Mouse (Mus musculus) liver, embryonic 13.5 days (tissue): ENCODE measurements around the gene Tmem106a. TPM values are rescaled to one million over a fixed set of nuclear protein-coding genes. Genes with fewer than 3 reads are reported as not detected.
"Not testable (repeated sequence)": the region's sequence is repeated elsewhere in the genome, so short reads cannot be mapped to it uniquely, and the experiment has no call there.

ENCODE experiments used
- ATAC-seq: fragments of 200-750 bp; cut with Nextera tagmentation; 2 replicates; pipeline ENCODE4 v1.8.0; 2017; ENCODE audit warnings: low read depth, mild to moderate bottlenecking, moderate number of reproducible peaks, moderate library complexity
- DNase-seq: peaks from one replicate; pipeline ENCODE4 v3.0.0; 2022
- H3K27ac ChIP-seq: fragments of 300-500 bp; sonication (generic); 2 replicates; pipeline ENCODE4 v1.5.1; 2015; ENCODE audit warnings: moderate library complexity, mild to moderate bottlenecking, inconsistent platforms
- H3K27me3 ChIP-seq: fragments of 300-500 bp; sonication (generic); 2 replicates; pipeline ENCODE4 v1.6.1; 2015; ENCODE audit warnings: mild to moderate bottlenecking, inconsistent platforms
- H3K36me3 ChIP-seq: fragments of 300-500 bp; sonication (generic); 2 replicates; pipeline ENCODE4 v1.6.1; 2015; ENCODE audit warnings: mild to moderate bottlenecking, inconsistent platforms
- H3K4me1 ChIP-seq: fragments of 300-500 bp; sonication (generic); replicated peaks from 2 replicates; pipeline ENCODE4 v1.6.1; 2015; ENCODE audit warnings: inconsistent platforms
- H3K4me2 ChIP-seq: fragments of 300-500 bp; sonication (generic); 2 replicates; pipeline ENCODE4 v1.6.1; 2015; ENCODE audit warnings: inconsistent platforms, mild to moderate bottlenecking, moderate library complexity
- H3K4me3 ChIP-seq: fragments of 300-500 bp; sonication (generic); replicated peaks from 2 replicates; pipeline ENCODE4 v1.5.1; 2015; ENCODE audit warnings: mild to moderate bottlenecking, inconsistent platforms
- H3K9ac ChIP-seq: fragments of 300-500 bp; sonication (generic); 2 replicates; pipeline ENCODE4 v1.6.1; 2015; ENCODE audit warnings: mild to moderate bottlenecking, inconsistent platforms
- H3K9me3 ChIP-seq: fragments of 300-500 bp; sonication (generic); replicated peaks from 2 replicates; pipeline ENCODE4 v1.6.1; 2016; ENCODE audit warnings: inconsistent platforms
- WGBS: fragments of 180-500 bp; shearing (Covaris S2); methylation state at CpG from one replicate; pipeline ENCODE4 v1.1.7; 2015; ENCODE audit not compliant: insufficient replicate concordance; 5-methylcytosine and 5-hydroxymethylcytosine counted together
- polyA plus RNA-seq: library from polyadenylated mRNA; unstranded; fragments of >200 nt; fragmentation: Nextera tagmentation; extraction: Ambion mirVana; gene quantifications from 2 replicates; pipeline ENCODE4 v1.2.1, GENCODE M21; 2015

Tmem106a gene
- polyA plus RNA-seq, 1 experiment from 2014 or later, result 5.7 TPM

DNA sequence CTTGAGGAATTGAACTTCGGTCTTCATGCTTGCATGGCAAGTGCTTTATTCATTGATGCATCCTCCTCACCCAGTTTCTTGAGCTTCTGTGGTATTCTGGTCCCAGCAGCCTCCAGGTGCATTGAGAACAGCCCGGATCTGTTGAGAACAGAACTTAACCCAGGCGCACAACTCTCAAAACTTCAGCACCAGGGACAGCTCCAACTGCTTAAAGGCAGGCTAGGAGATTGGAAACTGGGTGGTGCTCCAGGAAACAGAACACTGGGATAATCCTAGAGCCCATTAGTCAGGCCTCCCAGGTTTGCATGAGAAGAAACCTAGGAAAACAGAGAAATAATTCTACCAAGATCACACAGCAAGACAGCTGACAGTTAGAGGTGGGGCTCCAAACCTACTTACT lies 20.4 kb downstream of the Tmem106a start:
- Histone ChIP-seq H3K9me3 (no peaks in the 10 kb centered on the region), H3K27ac (no peak overlapping the region), H3K27me3 (peaks cover 13% of the 10 kb centered on the region), H3K4me3 (no peak overlapping the region), H3K36me3 (no peaks in the 10 kb centered on the region), H3K4me1 (peaks cover 12% of the 10 kb centered on the region), H3K9ac (no peak overlapping the region), H3K4me2 (no peak overlapping the region)
- ATAC-seq, result no peak
- 6% methylated on average over 3 of the region's 3 CpGs for WGBS
- DNase-seq, result peak; percentile 46

DNA sequence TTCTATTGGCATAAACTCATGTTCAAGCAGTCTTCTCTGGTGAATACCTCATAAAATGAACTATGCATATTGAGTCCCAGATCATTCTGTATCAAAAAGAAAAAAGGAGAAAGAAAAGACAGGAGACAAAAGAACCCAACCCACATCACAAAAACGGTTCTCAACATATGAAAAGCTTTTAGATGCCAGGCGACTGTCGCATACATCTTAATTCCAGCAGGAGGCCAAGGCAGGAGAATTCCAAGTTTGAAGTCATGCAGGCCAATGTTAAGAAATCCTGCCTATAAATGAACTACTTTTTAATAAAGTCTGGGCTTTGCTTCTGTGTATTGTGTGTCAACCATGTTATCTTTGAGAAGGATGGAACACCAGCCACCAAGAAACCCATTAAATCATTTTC lies 22.1 kb downstream of the Tmem106a start:
- no peak overlapping the region for H3K27ac ChIP-seq
- H3K9me3 ChIP-seq, result no peaks in the 10 kb centered on the region
- WGBS, result 5% methylated on average over 3 of the region's 3 CpGs
- H3K27me3 ChIP-seq, result peaks cover 8% of the 10 kb centered on the region
- ATAC-seq (no peak), DNase-seq (no peak)
- no peak overlapping the region for H3K9ac ChIP-seq
- peak overlapping the region; percentile 48; the same call in 1 of the 2 replicates for H3K4me2 ChIP-seq
- no peaks in the 10 kb centered on the region for H3K36me3 ChIP-seq
- peaks cover 12% of the 10 kb centered on the region for H3K4me1 ChIP-seq
- H3K4me3 ChIP-seq, result no peak overlapping the region

DNA sequence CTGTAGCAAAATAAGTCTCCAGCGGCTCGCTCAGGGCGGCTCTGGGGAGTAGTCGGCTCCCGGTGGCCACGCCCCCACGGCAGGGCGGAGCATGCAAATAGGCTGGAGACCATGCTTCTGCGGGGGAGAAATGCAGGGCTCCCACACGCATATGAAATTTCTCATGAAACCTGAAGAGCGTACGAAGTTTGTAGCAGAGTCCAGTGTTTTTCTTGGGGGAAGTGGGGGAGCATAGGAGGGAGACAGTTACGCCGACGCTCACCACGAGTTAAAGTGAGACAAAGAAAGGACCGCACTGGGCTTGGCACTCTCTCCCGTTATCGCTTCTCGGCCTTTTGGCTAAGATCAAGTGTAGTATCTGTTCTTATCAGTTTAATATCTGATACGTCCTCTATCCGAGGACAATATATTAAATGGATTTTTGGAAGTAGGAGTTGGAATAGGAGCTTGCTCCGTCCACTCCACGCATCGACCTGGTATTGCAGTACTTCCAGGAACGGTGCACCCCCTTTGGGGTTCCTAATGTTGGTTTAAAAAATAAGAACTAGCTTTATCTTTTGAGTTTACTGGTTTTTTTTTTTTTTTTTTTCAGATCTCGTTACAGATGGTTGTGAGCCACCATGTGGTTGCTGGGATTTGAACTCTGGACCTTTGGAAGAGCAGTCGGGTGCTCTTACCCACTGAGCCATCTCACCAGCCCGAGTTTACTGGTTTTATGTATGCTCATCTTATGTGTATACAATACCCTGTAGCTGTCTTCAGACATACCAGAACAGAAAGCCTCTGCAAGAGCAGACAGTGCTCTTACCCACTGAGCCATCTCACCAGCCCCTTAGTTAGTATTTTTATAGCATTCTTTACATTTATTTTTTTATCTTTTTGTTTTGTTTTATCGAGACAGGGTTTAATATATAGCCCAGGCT lies 22.8 kb downstream of the Tmem106a start:
- not testable (repeated sequence) for H3K9me3 ChIP-seq, H3K27me3 ChIP-seq, H3K9ac ChIP-seq, H3K36me3 ChIP-seq
- under 1% methylated on average over 30 of the region's 30 CpGs for WGBS
- Histone ChIP-seq H3K4me2 (peak overlapping the region; percentile 48), H3K27ac (peak overlapping the region; percentile 87), H3K4me1 (peaks cover 12% of the 10 kb centered on the region), H3K4me3 (0 out of 2 replicates have a peak overlapping the region, but pooled peaks have one; percentile 32)
- ATAC-seq (peak; percentile 88), DNase-seq (peak; percentile 81)

DNA sequence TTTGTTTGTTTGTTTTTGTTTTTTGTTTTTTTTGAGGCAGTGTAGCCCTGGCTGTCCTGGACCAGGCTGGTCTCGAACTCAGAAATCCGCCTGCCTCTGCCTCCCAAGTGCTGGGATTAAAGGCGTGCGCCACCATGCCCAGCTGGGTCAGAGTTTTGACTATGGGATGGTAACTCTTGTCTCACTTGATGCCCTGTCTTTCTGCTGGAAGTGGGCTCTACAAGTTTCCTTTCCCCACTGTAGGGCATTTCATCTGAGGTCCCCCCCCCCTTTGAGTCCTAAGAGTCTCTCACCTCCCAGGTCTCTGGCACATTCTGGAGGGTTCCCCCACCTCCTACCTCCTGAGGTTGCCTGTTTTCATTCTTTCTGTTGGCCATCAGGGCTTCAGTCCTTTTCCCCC lies 25.1 kb downstream of the Tmem106a start:
- 75% methylated on average over 4 of the region's 4 CpGs for WGBS
- H3K36me3 ChIP-seq, result not testable (repeated sequence)

DNA sequence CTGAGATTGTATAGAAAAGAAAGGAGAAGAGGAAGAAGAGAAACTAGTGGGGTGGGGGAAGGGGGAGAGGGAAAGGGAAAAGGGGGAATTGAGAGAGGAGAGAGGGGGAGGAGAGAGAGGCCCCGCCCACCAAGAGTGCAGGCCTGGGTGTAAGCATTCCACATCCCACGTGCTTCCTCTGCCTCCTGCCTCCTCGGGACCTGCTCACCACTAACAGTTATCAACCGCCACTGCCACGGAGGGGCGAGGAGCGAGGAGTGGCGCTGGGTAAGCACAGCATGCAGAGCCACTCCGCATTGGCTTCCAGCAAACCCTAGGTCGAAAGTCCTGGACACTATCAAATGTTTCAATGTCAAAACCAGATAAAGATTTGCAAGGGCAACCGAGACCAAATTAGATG lies 28.4 kb downstream of the Tmem106a start:
- no peak overlapping the region for H3K4me3 ChIP-seq
- H3K4me1 ChIP-seq, result peaks cover 28% of the 10 kb centered on the region
- H3K9ac ChIP-seq, result no peak overlapping the region
- peak overlapping the region; percentile 26 for H3K4me2 ChIP-seq
- DNase-seq (no peak), ATAC-seq (no peak)
- H3K9me3 ChIP-seq, result no peaks in the 10 kb centered on the region
- H3K27me3 ChIP-seq, result no peaks in the 10 kb centered on the region
- H3K36me3 ChIP-seq, result no peaks in the 10 kb centered on the region
- 13% methylated on average over 11 of the region's 11 CpGs for WGBS
- H3K27ac ChIP-seq, result no peak overlapping the region

More for the DNA sequence above, 25.1 kb downstream of the Tmem106a start:
- not testable (repeated sequence) for DNase-seq, H3K9ac ChIP-seq, ATAC-seq, H3K4me3 ChIP-seq, H3K27ac ChIP-seq, H3K4me2 ChIP-seq, H3K27me3 ChIP-seq, H3K9me3 ChIP-seq
- H3K4me1 ChIP-seq, result peaks cover 19% of the 10 kb centered on the region

DNA sequence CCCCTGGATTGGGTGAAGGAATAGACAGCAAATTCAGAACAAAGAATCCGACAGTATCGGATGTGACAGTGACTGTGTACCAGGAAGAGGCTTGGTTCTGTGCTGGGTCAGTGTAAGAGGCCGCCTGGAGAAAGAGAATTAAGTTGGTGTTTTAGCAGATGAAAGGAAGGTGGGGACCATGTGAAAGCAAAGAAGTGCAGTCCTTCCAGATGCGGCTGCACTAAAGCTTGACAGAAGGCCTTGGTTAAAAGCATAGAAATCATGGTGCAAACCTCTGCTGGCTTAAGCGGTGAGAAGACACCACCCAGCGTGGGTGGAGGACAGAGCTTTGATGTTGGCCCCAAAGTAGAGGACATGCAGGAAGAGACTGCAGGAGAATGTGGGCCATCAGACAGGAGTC lies 31.6 kb downstream of the Tmem106a start:
- no peak overlapping the region for H3K9ac ChIP-seq
- H3K27ac ChIP-seq, result no peak overlapping the region
- DNase-seq, result no peak
- no peak for ATAC-seq
- H3K36me3 ChIP-seq, result no peaks in the 10 kb centered on the region
- peaks cover 57% of the 10 kb centered on the region for H3K4me1 ChIP-seq
- 71% methylated on average over 6 of the region's 6 CpGs for WGBS
- H3K27me3 ChIP-seq, result no peaks in the 10 kb centered on the region
- no peak overlapping the region for H3K4me3 ChIP-seq
- H3K9me3 ChIP-seq, result no peaks in the 10 kb centered on the region
- no peak overlapping the region for H3K4me2 ChIP-seq

DNA sequence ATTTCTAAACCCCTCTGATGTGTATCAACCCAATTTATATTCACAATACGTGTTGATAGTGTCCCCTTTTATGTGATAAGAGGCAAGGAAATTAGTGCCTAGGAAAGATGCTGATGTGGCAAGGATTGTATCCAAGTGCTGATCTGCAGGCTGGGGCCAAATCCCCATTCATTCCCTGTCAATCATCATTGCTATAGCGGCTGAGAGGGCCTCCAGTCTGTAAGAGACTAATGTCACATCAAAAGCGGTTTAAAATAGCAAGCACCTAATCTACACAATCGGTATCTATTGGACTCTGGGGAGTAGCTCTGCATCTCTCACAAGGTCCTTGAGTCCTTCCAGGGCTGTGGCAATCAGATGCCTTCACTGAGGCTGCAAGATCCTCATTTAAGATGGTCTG lies 32.1 kb downstream of the Tmem106a start:
- Histone ChIP-seq H3K4me1 (peaks cover 57% of the 10 kb centered on the region), H3K36me3 (no peaks in the 10 kb centered on the region)
- 54% methylated on average over 4 of the region's 4 CpGs for WGBS

DNA sequence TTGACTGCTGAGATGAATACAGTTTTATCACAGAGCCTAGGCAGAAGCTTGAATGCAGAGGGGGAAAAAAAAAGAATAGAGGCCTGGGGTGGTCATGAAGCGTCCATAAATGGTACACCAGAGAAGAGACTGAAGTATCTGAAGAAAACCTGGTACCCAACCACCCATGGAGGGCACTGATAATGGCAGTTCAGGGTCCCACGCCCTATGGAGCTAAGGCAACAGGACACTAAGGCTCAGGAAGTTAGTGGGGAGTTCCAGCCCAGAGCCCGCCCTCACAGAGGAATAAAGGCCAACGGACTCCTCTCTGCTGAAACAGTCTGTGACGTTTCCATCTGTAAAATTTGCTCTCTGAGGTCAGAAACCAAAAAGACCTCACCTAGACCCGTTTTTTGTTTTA lies 33.3 kb downstream of the Tmem106a start:
- H3K4me1 ChIP-seq, result peaks cover 56% of the 10 kb centered on the region
- H3K9me3 ChIP-seq, result no peaks in the 10 kb centered on the region
- 27% methylated on average over 6 of the region's 6 CpGs for WGBS
- H3K27ac ChIP-seq, result peak overlapping the region; percentile 51
- DNase-seq (no peak), ATAC-seq (peak; percentile 83)
- peak overlapping the region; percentile 38 for H3K4me2 ChIP-seq
- no peaks in the 10 kb centered on the region for H3K27me3 ChIP-seq
- 0 out of 2 replicates have a peak overlapping the region, but pooled peaks have one; percentile 12 for H3K9ac ChIP-seq
- H3K4me3 ChIP-seq, result no peak overlapping the region
- no peaks in the 10 kb centered on the region for H3K36me3 ChIP-seq

More for the DNA sequence above, 32.1 kb downstream of the Tmem106a start:
- DNase-seq (no peak), ATAC-seq (no peak)
- no peaks in the 10 kb centered on the region for H3K27me3 ChIP-seq
- no peaks in the 10 kb centered on the region for H3K9me3 ChIP-seq
- H3K9ac ChIP-seq, result no peak overlapping the region
- no peak overlapping the region for H3K4me2 ChIP-seq
- H3K4me3 ChIP-seq, result no peak overlapping the region
- H3K27ac ChIP-seq, result no peak overlapping the region

DNA sequence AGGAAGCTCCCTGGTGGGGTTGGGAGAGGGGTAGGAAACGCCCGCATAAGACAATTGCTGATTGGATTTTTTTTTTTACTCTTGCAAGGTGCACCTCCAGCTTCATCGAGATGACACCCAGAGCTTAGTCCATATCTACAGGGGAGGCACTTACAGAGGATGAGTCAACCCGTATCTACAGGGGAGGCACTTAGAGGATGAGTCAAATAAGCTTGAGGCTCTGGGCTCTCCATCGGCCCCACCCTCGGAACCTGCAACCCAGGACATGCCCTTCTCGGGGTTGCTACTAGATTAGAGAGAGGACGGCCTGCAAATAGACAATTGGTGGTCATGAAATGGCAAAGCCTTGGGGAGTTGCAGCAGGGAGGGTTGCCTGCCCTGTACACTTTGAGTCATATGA lies 34.1 kb downstream of the Tmem106a start:
- Histone ChIP-seq H3K9me3 (no peaks in the 10 kb centered on the region), H3K36me3 (no peaks in the 10 kb centered on the region), H3K27ac (peak overlapping the region; percentile 51), H3K4me3 (no peak overlapping the region), H3K9ac (no peak overlapping the region), H3K4me1 (peaks cover 49% of the 10 kb centered on the region), H3K27me3 (no peaks in the 10 kb centered on the region), H3K4me2 (peak overlapping the region; percentile 38)
- DNase-seq (no peak), ATAC-seq (peak; percentile 75)
- 45% methylated on average over 8 of the region's 8 CpGs for WGBS

DNA sequence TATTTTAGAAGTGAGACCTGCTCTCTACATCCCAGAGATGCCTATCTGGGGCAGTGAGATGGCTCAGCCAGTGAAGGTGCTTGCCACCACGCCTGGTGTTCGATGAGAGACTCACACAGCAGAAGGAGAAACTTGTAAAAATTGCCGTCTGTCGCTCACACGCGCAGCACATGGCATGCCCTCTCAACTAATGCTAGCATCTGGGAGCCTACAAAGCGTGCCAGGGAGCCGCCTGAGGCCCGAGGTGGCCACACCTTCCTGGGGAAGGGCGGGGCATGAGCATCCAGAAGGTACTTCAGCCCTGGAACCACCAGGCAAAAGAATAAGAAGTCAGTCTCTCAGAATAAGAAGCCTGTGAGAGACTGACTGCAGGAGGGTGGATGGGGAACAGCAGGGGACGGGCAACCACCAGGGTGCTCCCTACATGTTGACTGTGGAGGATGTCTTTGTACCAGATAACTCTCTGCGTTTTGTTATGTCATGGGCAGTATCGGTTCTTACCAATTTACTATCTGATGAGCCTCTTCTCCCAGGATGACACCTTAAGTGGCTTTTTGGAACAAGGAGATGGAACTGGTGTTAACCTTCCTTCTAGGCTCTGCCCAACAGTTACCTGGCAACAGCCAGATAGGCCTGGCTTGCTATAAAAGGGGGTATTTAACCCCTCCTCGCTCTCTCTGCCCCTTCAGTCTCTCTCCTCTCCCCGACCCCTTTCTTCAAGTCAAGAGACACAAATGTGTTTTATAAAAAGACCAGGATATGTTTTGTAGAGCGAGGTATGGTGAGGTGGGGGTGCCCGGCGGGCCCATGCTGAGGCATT lies 35.1 kb downstream of the Tmem106a start:
- Histone ChIP-seq H3K9me3 (no peaks in the 10 kb centered on the region), H3K27me3 (no peaks in the 10 kb centered on the region), H3K4me3 (no peak overlapping the region), H3K36me3 (no peaks in the 10 kb centered on the region), H3K27ac (peak overlapping the region; percentile 49), H3K9ac (0 out of 2 replicates have a peak overlapping the region, but pooled peaks have one; percentile 22), H3K4me2 (peak overlapping the region; percentile 38), H3K4me1 (peaks cover 49% of the 10 kb centered on the region)
- DNase-seq (no peak), ATAC-seq (peak; percentile 35)
- 32% methylated on average over 18 of the region's 18 CpGs for WGBS

DNA sequence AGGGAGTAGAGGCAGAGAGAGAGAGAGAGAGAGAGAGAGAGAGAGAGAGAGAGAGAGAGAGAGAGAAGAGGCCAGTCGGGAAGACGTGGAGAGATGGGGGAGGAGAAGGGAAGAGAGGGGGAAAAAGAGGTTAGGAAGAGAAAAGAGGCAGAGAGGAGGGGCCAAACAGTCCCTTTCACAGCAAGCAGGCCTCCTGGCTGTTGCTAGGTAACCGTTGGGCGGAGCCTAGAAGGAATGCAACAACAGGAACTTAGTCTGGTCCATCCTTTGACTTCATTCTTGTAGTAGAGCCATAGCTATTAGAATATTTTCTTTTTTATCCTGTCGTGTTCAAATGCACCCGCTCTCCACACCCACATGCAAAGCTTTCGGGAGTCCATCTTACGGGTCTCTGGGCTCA lies 35.8 kb downstream of the Tmem106a start:
- no peak for ATAC-seq
- no peaks in the 10 kb centered on the region for H3K27me3 ChIP-seq
- peak; percentile 48 for DNase-seq
- no peak overlapping the region for H3K9ac ChIP-seq
- no peaks in the 10 kb centered on the region for H3K36me3 ChIP-seq
- peak overlapping the region; percentile 38; the same call in 1 of the 2 replicates for H3K4me2 ChIP-seq
- H3K27ac ChIP-seq, result peak overlapping the region; percentile 49; the same call in 1 of the 2 replicates
- no peaks in the 10 kb centered on the region for H3K9me3 ChIP-seq
- H3K4me1 ChIP-seq, result peaks cover 49% of the 10 kb centered on the region
- no peak overlapping the region for H3K4me3 ChIP-seq
- 14% methylated on average over 8 of the region's 8 CpGs for WGBS
